Mouse (Mus musculus) ES-E14 (cell line): Measurements from ENCODE around the gene Ccr4. TPM values are rescaled to one million over a fixed set of nuclear protein-coding genes. Genes with fewer than 3 reads are reported as not detected.

Experiments used
- DNase-seq: peaks from one replicate; pipeline ENCODE4 v3.0.0-alpha.2; 2013; ENCODE audit warnings: low read depth, low spot score
- H3K27ac ChIP-seq: 2 replicates; pipeline ENCODE4 v1.5.1; 2012; ENCODE audit warnings: low read depth, mild to moderate bottlenecking, low read length, moderate library complexity, mixed read lengths; ENCODE audit not compliant: poor library complexity, insufficient read depth, severe bottlenecking
- H3K36me3 ChIP-seq: 2 replicates; pipeline ENCODE4 v1.6.1; 2012; ENCODE audit warnings: mild to moderate bottlenecking, low read length, moderate library complexity, mixed read lengths; ENCODE audit not compliant: control insufficient read depth, poor library complexity, insufficient read depth, severe bottlenecking
- H3K4me1 ChIP-seq, 2 experiments: fragments of 150-350 bp in 1 of 2; sonication (generic) in 1 of 2; 2 replicates each; pipeline ENCODE4 v1.6.1; 2012; ENCODE audit warnings: low read length in 2 of 2, mild to moderate bottlenecking in 1 of 2, mixed read lengths in 1 of 2; ENCODE audit not compliant: control insufficient read depth in 2 of 2, insufficient read depth in 2 of 2, poor library complexity in 1 of 2
- H3K4me3 ChIP-seq, 2 experiments: fragments of 150-350 bp in 1 of 2; sonication (generic) in 1 of 2; 2 replicates each; pipeline ENCODE4 v1.5.1; 2012; ENCODE audit warnings: low read length in 2 of 2, low read depth in 1 of 2, mild to moderate bottlenecking in 1 of 2, mixed read lengths in 1 of 2; ENCODE audit not compliant: insufficient read depth in 1 of 2, poor library complexity in 1 of 2, severe bottlenecking in 1 of 2
- H3K9ac ChIP-seq: 2 replicates; pipeline ENCODE4 v1.6.1; 2012; ENCODE audit warnings: low read depth, mild to moderate bottlenecking, low read length, mixed read lengths; ENCODE audit not compliant: poor library complexity, insufficient read depth, severe bottlenecking
- H3K9me3 ChIP-seq: fragments of 150-350 bp; sonication (generic); 2 replicates; pipeline ENCODE4 v1.6.1; 2012; ENCODE audit warnings: low read depth, mild to moderate bottlenecking, low read length; ENCODE audit not compliant: control insufficient read depth, insufficient read depth
- CHD2 ChIP-seq: IDR thresholded peaks from 2 replicates; pipeline ENCODE4 v1.6.1; 2014; ENCODE audit warnings: mild to moderate bottlenecking, low read depth, low read length, inconsistent platforms
- HCFC1 ChIP-seq: IDR thresholded peaks from 2 replicates; pipeline ENCODE4 v1.6.1; 2012; ENCODE audit warnings: low read length, inconsistent platforms, borderline replicate concordance; ENCODE audit not compliant: insufficient read depth
- MAFK ChIP-seq: IDR thresholded peaks from 2 replicates; pipeline ENCODE4 v1.6.1; 2014; ENCODE audit warnings: mild to moderate bottlenecking, low read depth, low read length, inconsistent platforms; ENCODE audit not compliant: insufficient read depth
- ZC3H11A ChIP-seq: IDR thresholded peaks from 2 replicates; pipeline ENCODE4 v1.6.1; 2012; ENCODE audit warnings: low read depth, mild to moderate bottlenecking, inconsistent platforms, low read length, borderline replicate concordance
- ZNF384 ChIP-seq: IDR thresholded peaks from 2 replicates; pipeline ENCODE4 v1.6.1; 2012; ENCODE audit warnings: low read depth, low read length, inconsistent platforms
- in situ Hi-C, 2 experiments: fragments of 600-800 bp; cut with MboI; formaldehyde crosslinking; loops; one replicate each; pipeline ENCODE4 v1.15.1; 2025; ENCODE audit warnings: low sequenced_read_pairs in 2 of 2, inconsistent platforms in 1 of 2; ENCODE audit not compliant: unreplicated experiment in 2 of 2
- total RNA-seq: library from RNA; depleted of rRNA; stranded (reverse); fragments of 300-350 nt; gene quantifications from 2 replicates; pipeline ENCODE4 v1.2.3, GENCODE M21; 2012; rRNA removed

Gene Ccr4
- total RNA-seq: 1.4 and 1.8 TPM in 2 replicates

- TF ChIP-seq ZC3H11A (no peak), MAFK (no peak), CHD2 (no peak), HCFC1 (no peak), ZNF384 (no peak)
- Histone ChIP-seq H3K4me1 (peaks cover 2 to 24% of the 10 kb centered on the region in 2 experiments; a peak in 3 of 4 replicates), H3K4me3 (no peak within 1 kb of the TSS), H3K9ac (no peak within 1 kb of the TSS), H3K27ac (no peak within 1 kb of the TSS), H3K36me3 (peaks cover 25% of the 10 kb centered on the region), H3K9me3 (no peaks in the 10 kb centered on the region)
- no peak for DNase-seq
- in situ Hi-C loops: loop anchor here in 1 of 2 experiments (5.0 kb wide), 1 partner anchor 77 kb away; no protein-coding TSS in a partner anchor
Observed at GRCm38 (mm10) chr9:114504816-114505215, at the start of gene Ccr4. Gene Ccr4, minus strand, starts transcription at chr9:114504916.

- TF ChIP-seq HCFC1 (no peak), CHD2 (no peak), MAFK (no peak), ZNF384 (no peak), ZC3H11A (no peak)
- in situ Hi-C loops: no loop called here
- Histone ChIP-seq H3K9me3 (no peaks in the 10 kb centered on the region), H3K9ac (no peak overlapping the region), H3K36me3 (peaks cover 25% of the 10 kb centered on the region), H3K27ac (no peak overlapping the region), H3K4me3 (no peak overlapping the region), H3K4me1 (peaks cover 17 to 26% of the 10 kb centered on the region in 2 experiments)
- no peak for DNase-seq
Observed at GRCm38 (mm10) chr9:114553828-114554227, 49.1 kb upstream of the Ccr4 start.

DNA sequence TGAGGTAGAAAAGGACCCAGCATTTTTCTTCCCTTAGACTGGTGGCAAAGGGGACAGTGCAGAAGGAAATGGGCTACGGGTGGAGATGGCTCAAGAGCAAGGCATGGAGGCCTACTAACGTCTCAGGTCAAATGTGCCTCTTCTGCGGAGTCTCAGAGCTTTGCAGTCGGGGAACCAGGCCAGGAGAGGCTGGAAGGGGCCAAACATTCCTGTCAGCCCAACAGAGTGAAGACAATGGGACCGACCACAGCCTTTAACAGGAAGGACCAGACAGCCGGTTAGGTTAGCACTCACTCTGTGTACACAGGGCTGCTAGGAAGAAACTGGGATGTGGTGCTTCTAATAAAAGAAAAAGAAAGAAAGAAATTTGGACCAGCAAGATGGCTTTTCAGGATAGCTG, 45.3 kb upstream of the Ccr4 start:
- peaks cover 28 to 42% of the 10 kb centered on the region in 2 experiments for H3K4me1 ChIP-seq
- H3K27ac ChIP-seq: peak overlapping the region; percentile 44
- in situ Hi-C loops: no loop called here
- H3K36me3 ChIP-seq: peaks cover 33% of the 10 kb centered on the region
- peak overlapping the region; percentile 14; the same call in 1 of the 2 replicates for H3K9ac ChIP-seq
- no peak for DNase-seq
- peak overlapping the region; percentile 13 to 33; a peak in 3 of 4 replicates for H3K4me3 ChIP-seq
- H3K9me3 ChIP-seq: no peaks in the 10 kb centered on the region
- TF ChIP-seq ZNF384 (no peak), CHD2 (no peak), ZC3H11A (no peak)

- Histone ChIP-seq H3K9ac (no peak overlapping the region), H3K4me3 (peak overlapping the region; percentile 33 to 49), H3K4me1 (peaks cover 20 to 38% of the 10 kb centered on the region in 2 experiments), H3K9me3 (no peaks in the 10 kb centered on the region), H3K36me3 (peaks cover 27% of the 10 kb centered on the region), H3K27ac (peak overlapping the region; percentile 66; the same call in 1 of the 2 replicates)
- TF ChIP-seq HCFC1: no peak
- DNase-seq: no peak
- in situ Hi-C loops: no loop called here
Observed at GRCm38 (mm10) chr9:114549117-114549516, 44.4 kb upstream of the Ccr4 start.

DNA sequence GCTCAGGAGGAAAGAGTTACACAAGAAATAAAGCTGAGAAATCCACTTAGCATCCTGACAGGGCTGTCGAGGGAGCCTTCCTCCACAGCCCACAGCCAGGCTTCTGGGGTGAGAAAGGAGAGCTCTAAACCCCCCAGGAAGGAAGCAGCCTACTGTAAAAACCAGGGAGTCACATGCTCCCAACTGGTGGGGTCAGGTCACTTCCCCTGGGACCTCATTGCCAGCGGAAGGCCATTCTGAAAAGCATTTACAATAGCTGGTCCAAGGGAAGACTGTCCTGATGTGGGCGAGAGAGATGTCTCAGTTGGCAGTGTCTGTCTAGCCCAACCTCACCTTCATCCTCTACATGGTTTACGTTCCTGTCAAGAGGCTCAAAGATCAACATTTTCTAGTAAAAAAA, 43.8 kb upstream of the Ccr4 start:
- Histone ChIP-seq H3K9ac (no peak overlapping the region), H3K27ac (peak overlapping the region; percentile 66; the same call in 1 of the 2 replicates), H3K36me3 (peaks cover 29% of the 10 kb centered on the region), H3K9me3 (no peaks in the 10 kb centered on the region), H3K4me1 (peaks cover 18 to 37% of the 10 kb centered on the region in 2 experiments), H3K4me3 (peak overlapping the region; percentile 33 to 49)
- DNase-seq: no peak
- TF ChIP-seq CHD2 (no peak), HCFC1 (no peak), ZNF384 (no peak), MAFK (no peak), ZC3H11A (no peak)
- in situ Hi-C loops: no loop called here
